Mouse (Mus musculus) G1E (cell line): Measurements from ENCODE around the gene Naf1.

Experiments
- CTCF ChIP-seq: IDR thresholded peaks from 2 replicates; pipeline ENCODE4 v1.5.1; 2012; ENCODE audit warnings: low read depth, low read length, inconsistent platforms, mixed read lengths
- GATA1 ChIP-seq: IDR thresholded peaks from 2 replicates; pipeline ENCODE4 v1.6.1; 2012; ENCODE audit warnings: borderline replicate concordance, low read length, inconsistent platforms, mixed read lengths
- GATA2 ChIP-seq: IDR thresholded peaks from 2 replicates; pipeline ENCODE4 v1.6.1; 2012; ENCODE audit warnings: low read depth, low read length, inconsistent platforms, borderline replicate concordance
- POLR2AphosphoS5 ChIP-seq: IDR thresholded peaks from 2 replicates; pipeline ENCODE4 v1.6.1; 2012; ENCODE audit warnings: low read depth, low read length, inconsistent platforms; ENCODE audit not compliant: insufficient replicate concordance
- TAL1 ChIP-seq: conservative IDR thresholded peaks from 2 replicates; pipeline ENCODE4 v1.6.1; 2012; ENCODE audit warnings: low read depth, low read length, inconsistent platforms, mixed read lengths

DNA sequence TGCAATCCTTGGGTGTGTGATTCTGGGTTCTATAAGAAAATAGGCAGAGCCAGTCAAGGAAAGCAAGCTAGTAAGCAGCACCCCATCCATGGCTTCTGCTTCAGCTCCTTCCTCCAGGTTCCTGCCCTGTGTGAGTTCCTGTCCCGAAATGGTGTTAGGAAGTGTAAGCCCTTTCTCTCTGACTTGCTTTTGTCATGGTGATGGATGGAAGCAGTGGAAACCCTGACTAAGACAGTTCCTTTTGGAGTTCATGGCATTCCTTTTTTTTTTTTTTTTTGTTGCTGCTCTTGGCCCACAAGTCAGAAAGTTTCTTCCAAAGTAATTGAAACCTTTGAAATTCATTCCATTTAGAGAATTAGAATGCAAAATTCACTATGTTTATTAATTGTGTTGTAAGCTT, 5.1 kb downstream of the Naf1 start:
- TF ChIP-seq CTCF, result no peak
- no peak for TF ChIP-seq GATA1
- no peak for TF ChIP-seq TAL1
- no peak for TF ChIP-seq POLR2AphosphoS5
- no peak for TF ChIP-seq GATA2
